Mouse (Mus musculus) 3134 (cell line): ENCODE results near the gene Sdccag8.
A peak's percentile ranks its signal among the peaks of the same experiment; 100 is the strongest.
"Not testable (repeated sequence)": the region's sequence is repeated elsewhere in the genome, so short reads cannot be mapped to it uniquely, and the experiment has no call there.

Source experiments
- DNase-seq: peaks from one replicate; pipeline ENCODE4 v3.0.0-alpha.2; 2011; ENCODE audit warnings: low spot score; ENCODE audit not compliant: insufficient read length; ENCODE audit errors: extremely low read depth

The Sdccag8 gene

DNA sequence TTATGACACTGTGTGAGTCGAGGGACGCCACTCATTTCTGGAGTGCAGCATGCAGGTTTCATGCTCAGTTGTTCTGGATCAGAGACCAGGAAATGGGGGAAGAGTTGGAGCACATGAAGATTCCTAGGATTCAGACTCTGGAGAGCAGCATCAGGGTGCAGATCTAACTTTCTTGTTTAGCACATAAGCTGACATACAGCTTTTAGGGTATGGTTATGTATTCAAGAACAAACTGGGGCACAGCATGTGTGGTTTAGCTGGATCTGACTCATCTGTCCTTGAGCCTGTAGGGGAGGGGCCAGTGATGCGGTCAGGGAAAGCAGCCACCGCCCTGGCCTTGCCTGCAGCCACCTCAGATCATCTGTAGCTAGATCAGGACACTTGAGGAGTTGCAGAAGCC lies 12.9 kb downstream of the Sdccag8 start:
- DNase-seq = peak; percentile 85

- DNase-seq = no peak
These were observed 13.6 kb downstream of the Sdccag8 start for GRCm38 (mm10) chr1:176827945-176828485.

- DNase-seq = no peak
These were observed 14.2 kb downstream of the Sdccag8 start for GRCm38 (mm10) chr1:176828666-176829065.

DNA sequence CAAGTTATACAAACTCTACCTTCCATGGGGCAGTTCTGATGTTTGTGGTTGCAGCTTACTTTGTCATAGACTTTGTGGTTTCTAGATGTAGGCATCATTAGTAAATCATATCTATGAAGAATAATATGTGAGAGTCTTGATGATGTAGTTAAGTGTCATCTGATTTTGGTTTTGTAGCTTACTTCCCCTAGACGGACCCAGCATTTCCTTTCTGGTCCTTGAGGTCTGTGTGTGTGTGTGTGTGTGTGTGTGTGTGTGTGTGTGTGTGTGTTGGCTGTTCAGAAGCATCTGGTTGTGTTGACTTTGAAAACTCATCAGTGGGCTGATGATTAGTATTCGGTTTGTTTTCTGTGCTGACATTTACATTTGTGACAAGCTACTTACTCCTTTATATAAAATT lies 17.6 kb downstream of the Sdccag8 start:
- DNase-seq = no peak

- peak; percentile 35 for DNase-seq
These were observed 18.1 kb downstream of the Sdccag8 start for GRCm38 (mm10) chr1:176832607-176833006.

DNA sequence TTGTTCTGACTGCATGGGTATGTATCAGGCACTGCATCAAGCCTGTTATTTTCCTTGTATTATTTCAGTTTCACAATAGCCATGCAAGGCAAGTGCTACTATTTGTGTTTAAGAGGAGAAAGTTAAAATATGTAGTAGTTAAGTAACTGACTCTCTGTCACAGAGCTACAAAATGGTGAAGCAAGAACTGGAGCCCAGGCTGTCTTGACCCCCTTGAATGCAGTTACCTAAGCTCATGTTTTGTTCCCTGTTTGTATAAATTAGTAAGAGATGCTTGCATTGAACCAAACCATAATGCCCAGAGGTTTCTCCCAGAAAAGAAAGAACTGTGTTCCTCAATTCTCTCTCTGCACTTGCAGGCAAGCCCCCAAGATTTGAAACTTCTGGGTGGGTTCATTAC lies 18.8 kb downstream of the Sdccag8 start:
- DNase-seq = no peak

DNA sequence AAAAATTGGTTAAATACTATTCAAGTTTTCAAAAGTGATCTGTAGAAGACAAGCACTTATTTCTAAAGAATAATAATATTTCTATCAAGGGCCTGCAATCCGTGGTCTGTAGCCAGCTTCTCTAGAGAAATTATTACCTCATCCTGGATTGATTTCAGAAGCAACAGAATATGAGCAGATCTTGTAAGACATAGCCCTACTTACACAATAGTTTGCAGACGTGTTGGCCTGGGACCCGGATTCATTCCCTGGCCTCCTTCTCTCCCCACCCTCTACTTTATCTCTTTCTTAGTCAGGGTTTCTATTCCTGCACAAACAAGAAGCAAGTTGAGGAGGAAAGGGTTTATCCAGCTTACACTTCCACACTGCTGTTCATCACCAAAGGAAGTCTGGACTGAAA lies 19.5 kb downstream of the Sdccag8 start:
- peak; percentile 33 for DNase-seq

- DNase-seq = peak; percentile 52
These were observed 20.4 kb downstream of the Sdccag8 start for GRCm38 (mm10) chr1:176834880-176835279.

GRCm38 (mm10) chr1:176835501-176836294 lies 21.2 kb downstream of the Sdccag8 start:
- DNase-seq = peak; percentile 72

GRCm38 (mm10) chr1:176836562-176836961 lies 22.1 kb downstream of the Sdccag8 start:
- not testable (repeated sequence) for DNase-seq

GRCm38 (mm10) chr1:176845082-176845977 lies 30.9 kb downstream of the Sdccag8 start:
- DNase-seq = no peak

GRCm38 (mm10) chr1:176847118-176847859 lies 32.8 kb downstream of the Sdccag8 start:
- DNase-seq = no peak

DNA sequence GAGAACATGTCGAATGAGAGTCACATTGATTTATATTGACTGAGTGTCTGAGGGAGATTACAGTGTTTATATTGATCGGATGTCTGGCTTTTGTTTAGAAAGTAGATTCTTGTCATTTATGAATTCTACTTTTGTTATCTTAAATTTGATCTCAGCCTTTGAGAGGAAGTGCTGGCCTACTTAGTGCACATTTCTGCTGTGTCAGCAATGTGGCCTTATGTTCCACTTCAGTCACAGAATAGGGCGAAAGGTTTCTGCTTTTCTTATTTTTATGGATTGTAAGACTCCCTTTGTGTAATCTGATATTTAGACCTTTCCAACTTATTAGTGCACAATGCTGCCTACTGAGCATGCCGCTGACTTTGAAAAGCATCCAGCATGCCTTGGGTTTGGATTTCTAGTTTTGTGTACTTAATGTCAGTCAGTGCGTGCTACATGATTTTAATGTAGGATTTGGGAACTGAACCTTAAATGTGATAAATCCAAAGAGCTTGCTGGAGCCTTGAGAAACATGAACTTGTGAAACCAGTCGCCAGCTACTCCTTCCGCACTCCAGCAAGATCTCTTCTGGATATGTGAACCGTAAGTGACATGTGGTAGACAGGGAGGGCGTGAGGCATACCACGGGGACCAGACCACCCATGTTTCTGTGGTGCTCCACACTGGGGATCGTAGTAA lies 34.3 kb downstream of the Sdccag8 start:
- no peak for DNase-seq

DNA sequence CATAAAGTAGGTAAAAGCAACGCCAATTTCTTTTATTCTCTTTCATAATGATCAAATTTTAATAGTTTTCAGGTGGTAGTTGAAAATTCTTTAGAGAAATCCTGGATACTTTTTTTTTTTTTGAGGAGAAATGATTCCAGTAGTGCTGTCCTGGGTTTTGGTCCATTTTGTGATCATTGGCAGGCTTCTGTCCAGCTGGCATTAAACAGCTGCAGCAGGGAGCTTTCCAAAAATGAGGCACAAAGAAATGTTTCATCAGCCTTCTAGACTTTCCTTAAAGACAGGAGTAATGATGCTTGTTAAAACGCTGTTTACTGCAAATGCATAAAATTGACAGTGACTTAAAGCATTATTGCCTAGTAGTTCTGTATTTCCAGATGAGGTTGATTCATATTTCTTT lies 34.9 kb downstream of the Sdccag8 start:
- DNase-seq = no peak

DNA sequence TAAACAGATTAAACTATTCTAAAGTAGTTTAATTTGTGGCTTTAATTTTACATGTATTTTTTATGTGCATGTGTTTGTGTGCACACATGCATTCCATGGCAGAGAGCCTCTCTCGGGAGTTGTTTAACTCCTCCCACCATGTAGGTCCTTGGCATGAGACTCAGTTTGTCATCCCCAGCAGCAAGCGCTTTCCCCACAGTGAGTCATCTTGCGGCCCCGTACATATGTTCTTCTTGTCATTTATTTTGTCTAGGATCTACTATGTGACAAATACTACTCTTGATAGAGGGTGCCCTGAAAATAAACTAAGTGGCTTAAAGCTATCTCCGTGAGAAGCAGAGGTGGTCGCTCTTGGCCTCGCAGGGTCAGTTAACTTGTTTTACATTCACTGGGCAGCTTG lies 36.9 kb downstream of the Sdccag8 start:
- peak; percentile 28 for DNase-seq

DNA sequence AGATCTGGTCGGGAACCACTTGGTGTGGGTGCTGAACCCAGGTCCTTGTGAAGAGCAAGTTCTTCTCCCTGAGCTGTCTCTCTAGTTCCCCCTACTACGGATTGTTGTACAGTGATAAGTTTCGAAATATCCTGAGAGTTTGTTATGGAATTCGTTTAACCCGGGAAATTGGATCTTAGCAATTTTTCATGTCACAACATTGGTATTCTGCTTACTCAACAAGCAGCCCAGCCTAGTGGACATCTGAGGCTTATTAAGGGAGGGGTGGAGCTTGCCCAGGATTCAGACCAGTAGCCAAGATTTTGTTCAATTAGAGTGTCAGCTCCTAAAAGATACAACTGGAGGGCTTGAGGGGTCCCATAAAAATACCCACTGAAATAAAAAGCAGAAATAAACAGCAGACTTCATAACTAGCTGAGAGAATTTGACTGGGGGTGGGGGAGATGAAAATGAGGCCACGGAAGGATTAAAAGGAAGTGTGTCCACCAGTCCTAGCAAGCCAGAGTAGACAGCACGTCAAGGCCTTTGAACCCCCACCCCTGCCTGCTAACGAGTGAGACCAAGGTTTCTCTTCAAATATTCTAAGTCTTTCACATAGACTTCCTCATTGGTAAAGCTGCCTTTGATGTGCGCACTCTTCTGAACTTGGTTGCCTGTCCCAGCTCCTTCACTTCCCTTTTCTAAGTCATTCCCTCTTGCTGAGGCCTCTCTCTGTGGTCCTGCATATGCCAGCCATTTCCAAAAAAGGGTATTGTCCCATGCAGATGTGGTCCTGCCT lies 38.5 kb downstream of the Sdccag8 start:
- no peak for DNase-seq

DNA sequence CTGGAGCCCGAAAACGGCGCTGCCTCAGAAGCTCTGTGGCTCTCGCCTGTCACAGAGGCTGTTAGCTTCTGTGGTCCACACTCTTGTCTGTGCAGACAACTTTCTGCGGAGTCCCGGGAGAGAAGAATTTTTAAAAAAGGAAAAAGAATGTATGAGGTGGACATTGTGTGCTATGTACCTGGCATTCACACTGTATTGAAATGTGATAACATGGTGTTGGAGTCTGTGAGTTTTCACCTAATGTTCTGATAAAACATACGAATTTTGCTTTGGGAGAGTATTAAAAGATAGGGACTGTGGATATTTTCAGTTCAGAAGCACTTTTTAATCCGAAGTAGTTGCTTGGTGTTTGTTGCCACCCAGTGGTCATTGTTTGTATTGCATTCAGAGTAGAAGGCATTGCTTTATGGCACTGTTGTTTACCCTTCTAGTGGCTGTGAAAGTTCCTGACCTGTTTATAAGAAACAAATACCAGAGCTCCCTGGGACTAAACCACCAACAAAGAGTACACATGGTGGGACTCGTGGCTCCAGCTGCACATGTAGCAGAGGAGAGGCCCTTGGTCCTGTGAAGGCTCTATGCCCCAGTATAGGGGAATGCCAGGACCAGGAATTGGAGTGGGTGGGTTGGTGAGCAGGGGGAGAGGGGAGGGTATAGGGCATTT lies 47.7 kb downstream of the Sdccag8 start:
- DNase-seq = peak; percentile 20

DNA sequence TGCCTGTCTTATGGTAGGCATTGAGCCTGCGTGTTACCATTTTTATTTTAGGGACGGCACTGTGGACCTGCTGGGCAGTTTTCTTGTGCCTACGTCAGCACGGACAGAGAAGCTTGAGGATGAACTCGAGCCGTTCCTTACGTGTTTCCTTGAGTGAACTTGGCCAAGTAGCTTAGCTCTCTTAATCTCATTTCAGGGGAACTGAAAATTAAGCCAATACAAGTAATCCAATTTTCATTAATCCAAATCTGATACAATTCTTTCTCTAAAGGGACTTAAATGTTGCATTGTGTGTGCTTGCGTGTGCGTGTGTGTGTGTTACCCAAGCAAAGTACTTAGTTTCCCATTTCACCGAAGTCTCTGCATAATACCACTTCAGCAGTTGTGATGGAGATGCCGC lies 56.0 kb downstream of the Sdccag8 start:
- no peak for DNase-seq

DNA sequence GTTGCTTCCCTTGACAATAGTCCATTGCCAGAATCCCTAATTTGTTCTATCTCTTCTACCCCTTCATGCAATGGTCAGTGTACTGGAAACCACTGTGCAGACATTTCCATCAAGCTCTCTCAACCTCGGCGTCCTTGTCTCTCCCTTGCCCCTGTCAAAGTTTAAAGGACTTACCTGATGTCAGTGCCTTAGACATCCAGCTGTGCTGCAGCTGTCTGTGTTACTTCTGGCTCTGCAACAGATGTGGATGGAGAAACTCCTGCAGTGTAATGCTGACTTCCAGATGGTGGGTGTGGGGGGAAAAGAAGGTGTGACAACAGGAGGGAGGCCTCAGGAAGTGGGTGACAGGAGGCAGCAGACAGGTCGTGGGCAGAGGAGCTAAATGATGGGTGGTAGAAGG lies 57.5 kb downstream of the Sdccag8 start:
- no peak for DNase-seq
